ENCODE assay signal across 19 mouse cellular contexts in genomic region chr9:71315960-71316359, GRCm38 (mm10).
DNase-seq lines count a peak whose midpoint lies in the region; ATAC-seq and TF ChIP-seq lines count a peak whose summit lies in the region.
"Had no signal": no experiment of that assay in that cellular context is flagged by ENCODE, and none has a peak within 500 bp of the region (broad histone marks: within the 10 kb centered on the region; RNA-seq: fewer than 3 reads in every experiment).

No protein-coding gene starts in this region.

- H3K36me3 ChIP-seq in liver, adult 2 months (ENCODE audit: control insufficient read depth, insufficient read depth, low read length): no peaks in the 10 kb centered on the region
- no peaks in the 10 kb centered on the region for H3K36me3 ChIP-seq in stomach, postnatal 0 days (ENCODE audit: control insufficient read depth, insufficient read depth, low read length)
- no peaks in the 10 kb centered on the region for H3K36me3 ChIP-seq in heart, embryonic 11.5 days (ENCODE audit: control insufficient read depth, insufficient read depth, low read length)
- H3K36me3 ChIP-seq: embryonic facial prominence, embryonic 13.5 days; hindbrain, embryonic 13.5 days; intestine, embryonic 15.5 days; liver, embryonic 13.5 days; midbrain, embryonic 13.5 days had no signal

- no peak for ATAC-seq in stomach, postnatal 0 days (ENCODE audit: low FRiP score, low TSS enrichment)
- no peak for ATAC-seq in heart, embryonic 11.5 days (replicated peaks; ENCODE audit: insufficient number of reproducible peaks, low FRiP score, low TSS enrichment)
- ATAC-seq: intestine, embryonic 15.5 days; midbrain, embryonic 13.5 days had no signal

- DNase-seq in adrenal gland, postnatal 14 days: peak; percentile 15
- DNase-seq in adrenal gland, postnatal 10 days: no peak
- DNase-seq in liver, adult 2 months (ENCODE audit: extremely low read depth, low read depth, low spot score): no peak
- no peak for DNase-seq in liver
- DNase-seq in thymus, postnatal 4 days: peak; percentile 27
- DNase-seq in thymus, postnatal 0 days (ENCODE audit: low spot score): no peak
- no peak for DNase-seq in stomach, postnatal 0 days (ENCODE audit: low spot score)
- DNase-seq: cerebellum, adult 9-10 months; gastrocnemius, adult 2 months; kidney, postnatal 10 days; liver, embryonic 13.5 days; right cerebral cortex, postnatal 4 days; thymus, adult 18-20 months had no signal

- no peaks in the 10 kb centered on the region for H3K27me3 ChIP-seq in liver, adult 2 months (ENCODE audit: control insufficient read depth, insufficient read depth, low read length)
- no peaks in the 10 kb centered on the region for H3K27me3 ChIP-seq in stomach, postnatal 0 days (ENCODE audit: control insufficient read depth, insufficient read depth, low read length)
- H3K27me3 ChIP-seq in heart, embryonic 11.5 days (ENCODE audit: control insufficient read depth, insufficient read depth, low read length): peaks cover 3% of the 10 kb centered on the region; the same call in 1 of the 2 replicates
- H3K27me3 ChIP-seq: embryonic facial prominence, embryonic 13.5 days; hindbrain, embryonic 13.5 days; intestine, embryonic 15.5 days; liver, embryonic 13.5 days; midbrain, embryonic 13.5 days had no signal

- no peak for TF ChIP-seq CTCF in liver, adult 2 months (IDR thresholded peaks at IDR 0.05; ENCODE audit: low read depth, low read length)
- peak; percentile 51 for TF ChIP-seq CTCF in stomach, postnatal 0 days (IDR thresholded peaks at IDR 0.05; ENCODE audit: low read depth)

- TF ChIP-seq EP300 in stomach, postnatal 0 days (optimal IDR thresholded peaks at IDR 0.05): no peak

- WGBS in liver, adult 2 months: 86% methylated on average over 3 of the region's 3 CpGs
- 82% methylated on average over 3 of the region's 3 CpGs for WGBS in stomach, postnatal 0 days
- 70% methylated on average over 3 of the region's 3 CpGs for WGBS in heart, embryonic 11.5 days (ENCODE audit: insufficient replicate concordance)

- TF ChIP-seq POLR2A in liver, adult 2 months (IDR thresholded peaks at IDR 0.05; ENCODE audit: extremely low read depth, insufficient read depth, low read length): no peak

- H3K9me3 ChIP-seq in stomach, postnatal 0 days (ENCODE audit: control insufficient read depth, low read length): no peaks in the 10 kb centered on the region
- H3K9me3 ChIP-seq in heart, embryonic 11.5 days (replicated peaks; ENCODE audit: control insufficient read depth, low read length): no peaks in the 10 kb centered on the region
- H3K9me3 ChIP-seq: embryonic facial prominence, embryonic 13.5 days; hindbrain, embryonic 13.5 days; intestine, embryonic 15.5 days; liver, embryonic 13.5 days; midbrain, embryonic 13.5 days had no signal

- H3K27ac ChIP-seq in liver, adult 2 months (replicated peaks; ENCODE audit: insufficient read depth, low read depth, low read length): peak overlapping the region; percentile 45
- H3K27ac ChIP-seq in stomach, postnatal 0 days (replicated peaks): no peak overlapping the region
- H3K27ac ChIP-seq in heart, embryonic 11.5 days (ENCODE audit: low read depth, low read length): no peak overlapping the region
- H3K27ac ChIP-seq: embryonic facial prominence, embryonic 13.5 days; gastrocnemius, adult 2 months; hindbrain, embryonic 13.5 days; intestine, embryonic 15.5 days; liver, embryonic 13.5 days; midbrain, embryonic 13.5 days had no signal

- H3K9ac ChIP-seq in liver, adult 2 months (ENCODE audit: low read depth, low read length): no peak overlapping the region
- H3K9ac ChIP-seq in stomach, postnatal 0 days (ENCODE audit: low read length): no peak overlapping the region
- no peak overlapping the region for H3K9ac ChIP-seq in heart, embryonic 11.5 days (ENCODE audit: low read depth, low read length)
- H3K9ac ChIP-seq: embryonic facial prominence, embryonic 13.5 days; hindbrain, embryonic 13.5 days; intestine, embryonic 15.5 days; liver, embryonic 13.5 days; midbrain, embryonic 13.5 days had no signal

- no peak overlapping the region for H3K4me3 ChIP-seq in liver, adult 2 months (ENCODE audit: insufficient read depth, low read depth, low read length)
- H3K4me3 ChIP-seq in stomach, postnatal 0 days (ENCODE audit: low read depth, low read length): no peak overlapping the region
- no peak overlapping the region for H3K4me3 ChIP-seq in heart, embryonic 11.5 days (ENCODE audit: low read depth, low read length)
- H3K4me3 ChIP-seq: embryonic facial prominence, embryonic 13.5 days; gastrocnemius, adult 2 months; hindbrain, embryonic 13.5 days; intestine, embryonic 15.5 days; liver, embryonic 13.5 days; midbrain, embryonic 13.5 days; myocyte had no signal

- H3K79me2 ChIP-seq in liver, adult 2 months (ENCODE audit: control insufficient read depth, insufficient read depth, low read length): no peaks in the 10 kb centered on the region

- H3K4me1 ChIP-seq in liver, adult 2 months (ENCODE audit: control insufficient read depth, insufficient read depth, low read length): peaks cover 26% of the 10 kb centered on the region
- no peaks in the 10 kb centered on the region for H3K4me1 ChIP-seq in stomach, postnatal 0 days (replicated peaks; ENCODE audit: control insufficient read depth, insufficient read depth)
- peaks cover 11% of the 10 kb centered on the region; the same call in 1 of the 2 replicates for H3K4me1 ChIP-seq in heart, embryonic 11.5 days (ENCODE audit: control insufficient read depth, insufficient read depth, low read length)
- H3K4me1 ChIP-seq: embryonic facial prominence, embryonic 13.5 days; hindbrain, embryonic 13.5 days; liver, embryonic 13.5 days; midbrain, embryonic 13.5 days had no signal

- H3K4me2 ChIP-seq in stomach, postnatal 0 days (replicated peaks; ENCODE audit: low read depth): no peak overlapping the region
- H3K4me2 ChIP-seq in heart, embryonic 11.5 days: no peak overlapping the region
- H3K4me2 ChIP-seq: embryonic facial prominence, embryonic 13.5 days; hindbrain, embryonic 13.5 days; intestine, embryonic 15.5 days; liver, embryonic 13.5 days; midbrain, embryonic 13.5 days had no signal

Comparison
In these comparisons a context has a peak if more than half of its experiments do, and no peak if none do; other contexts are left out.
1. DNase-seq: peak in adrenal gland, postnatal 14 days (single experiment) and thymus, postnatal 4 days (single experiment); none in adrenal gland, postnatal 10 days (single experiment), liver, adult 2 months (single experiment), liver (single experiment), thymus, postnatal 0 days (single experiment) and stomach, postnatal 0 days (single experiment).